Mouse (Mus musculus): ENCODE data around the gene Sarnp. TPM values are rescaled to one million over a fixed set of nuclear protein-coding genes. Genes with fewer than 3 reads are reported as not detected.
A peak's percentile ranks its signal among the peaks of the same experiment; 100 is the strongest.

The Sarnp gene
- polyA plus RNA-seq, 1 experiment from 2014 or later: 190 TPM

DNA sequence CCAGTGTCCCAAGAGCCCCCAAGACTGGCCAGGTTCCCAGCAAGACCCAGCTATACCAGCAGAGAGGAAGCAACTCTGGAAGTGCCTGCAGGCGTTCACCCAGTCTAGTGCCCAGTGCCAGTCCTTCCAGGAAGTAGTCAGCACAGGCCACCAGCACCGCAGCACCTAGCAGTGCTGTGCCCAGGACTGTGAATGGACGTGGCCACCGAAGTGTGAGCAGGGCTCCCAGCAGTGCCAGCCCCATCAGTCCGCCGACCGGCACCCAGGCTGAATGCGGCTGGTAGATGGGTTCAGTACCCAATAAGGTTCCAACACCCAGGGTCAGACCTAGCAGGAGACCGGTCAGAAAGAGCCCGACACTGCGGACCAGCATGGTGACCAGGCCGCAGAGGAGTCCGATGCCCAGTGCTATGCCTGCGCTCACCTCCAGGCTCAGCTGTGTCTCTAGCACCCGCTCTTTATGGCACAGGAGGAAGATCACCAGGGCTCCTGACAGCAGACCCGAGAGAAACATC is 15.1 kb upstream of the Sarnp start:
- Histone ChIP-seq H3K27ac (replicated peaks) (no peak overlapping the region), H3K9me3 (no peaks in the 10 kb centered on the region), H3K27me3 (no peaks in the 10 kb centered on the region), H3K4me3 (no peak overlapping the region), H3K4me1 (peaks cover 25% of the 10 kb centered on the region), H3K9ac (replicated peaks) (no peak overlapping the region), H3K4me2 (replicated peaks) (no peak overlapping the region), H3K36me3 (peaks cover 5% of the 10 kb centered on the region; the same call in 1 of the 2 replicates)
- 91% methylated on average over 16 of the region's 16 CpGs for WGBS
- ATAC-seq (replicated peaks): no peak

DNA sequence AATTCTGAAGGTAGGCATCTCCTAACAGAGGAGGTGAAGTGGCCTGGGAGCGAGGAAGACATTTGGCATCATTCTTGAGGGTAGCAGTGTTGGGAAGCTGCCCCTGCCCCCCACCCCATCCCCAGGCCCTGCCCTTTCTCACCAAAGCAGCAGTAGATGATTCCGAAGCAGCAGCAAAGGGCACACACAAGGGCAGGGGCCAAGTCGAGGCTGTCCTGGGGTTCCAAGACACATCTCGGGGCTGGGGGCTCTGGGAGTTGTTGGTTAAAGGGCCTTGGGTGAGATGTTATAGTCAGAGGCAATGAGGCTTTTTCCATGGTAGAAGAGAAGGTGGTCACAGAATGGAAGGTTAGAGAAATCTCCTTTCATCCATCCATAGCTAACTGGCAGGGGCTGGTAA is 14.2 kb upstream of the Sarnp start:
- no peaks in the 10 kb centered on the region for H3K9me3 ChIP-seq
- peaks cover 5% of the 10 kb centered on the region; the same call in 1 of the 2 replicates for H3K36me3 ChIP-seq
- H3K27ac ChIP-seq (replicated peaks): peak overlapping the region; percentile 99; the same call in 1 of the 2 replicates
- peak overlapping the region; percentile 57; the same call in 1 of the 2 replicates for H3K4me3 ChIP-seq
- ATAC-seq (replicated peaks): no peak
- WGBS: 57% methylated on average over 4 of the region's 4 CpGs
- H3K4me1 ChIP-seq: peaks cover 34% of the 10 kb centered on the region
- peak overlapping the region; percentile 75 for H3K4me2 ChIP-seq (replicated peaks)
- H3K9ac ChIP-seq (replicated peaks): peak overlapping the region; percentile 80; the same call in 1 of the 2 replicates
- H3K27me3 ChIP-seq: no peaks in the 10 kb centered on the region

DNA sequence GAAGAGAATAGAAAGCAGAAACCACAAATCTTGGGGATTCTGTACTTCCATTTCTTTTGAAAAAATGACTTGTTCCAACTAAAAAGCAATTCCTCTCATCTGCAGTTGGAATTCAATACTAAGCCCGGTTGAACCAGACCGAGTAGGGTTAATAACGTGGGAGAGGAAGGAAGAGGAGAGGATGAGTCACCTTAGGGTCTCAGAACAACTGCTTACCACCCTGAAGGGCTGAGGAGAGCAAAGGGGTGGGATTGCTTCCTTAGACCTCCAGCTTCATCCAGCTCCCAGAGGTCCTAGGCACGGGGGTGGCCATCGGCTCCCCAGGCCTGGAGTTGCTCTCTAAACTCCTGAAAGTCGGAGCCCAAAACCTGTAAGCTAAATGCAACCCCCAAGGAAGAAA is 13.8 kb upstream of the Sarnp start:
- Histone ChIP-seq H3K27ac (replicated peaks) (peak overlapping the region; percentile 99), H3K4me3 (peak overlapping the region; percentile 57), H3K9me3 (no peaks in the 10 kb centered on the region), H3K4me2 (replicated peaks) (peak overlapping the region; percentile 75), H3K36me3 (peaks cover 5% of the 10 kb centered on the region; the same call in 1 of the 2 replicates), H3K27me3 (no peaks in the 10 kb centered on the region), H3K9ac (replicated peaks) (peak overlapping the region; percentile 80), H3K4me1 (peaks cover 38% of the 10 kb centered on the region)
- ATAC-seq (replicated peaks): no peak
- WGBS: 8% methylated on average over 6 of the region's 6 CpGs

DNA sequence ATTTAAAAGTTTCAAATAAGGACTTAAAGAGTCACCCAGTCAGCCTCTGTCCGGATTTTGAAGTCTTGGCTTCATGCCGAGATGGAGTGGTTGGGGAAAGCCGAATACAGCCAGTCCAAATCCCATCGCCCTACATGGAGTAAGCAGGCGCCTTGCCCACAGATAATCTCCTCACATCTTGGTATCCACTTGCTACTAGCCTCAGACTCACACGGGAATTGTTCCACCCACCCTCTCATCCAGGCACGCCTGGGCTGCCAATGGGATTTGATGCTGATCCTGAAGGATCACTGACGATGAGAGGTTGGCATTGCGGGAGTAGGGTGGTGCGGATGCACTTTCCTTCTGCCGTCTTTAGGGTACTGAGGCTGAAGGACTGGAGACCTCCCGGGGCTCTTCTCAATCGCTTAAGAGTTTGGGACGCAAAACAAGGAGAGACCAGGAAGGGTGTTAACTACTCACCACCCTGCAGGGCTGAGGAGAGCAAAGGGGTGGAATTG is 13.3 kb upstream of the Sarnp start, which contains the start of gene Dnajc14:
Gene Dnajc14 (plus strand): TSS at position 292 of the 500 bp plus-strand sequence.
- H3K4me2 ChIP-seq (replicated peaks): peak within 1 kb of the TSS; percentile 75
- 0% methylated on average over 14 of the region's 14 CpGs for WGBS
- H3K27ac ChIP-seq (replicated peaks): peak within 1 kb of the TSS; percentile 99
- no peaks in the 10 kb centered on the region for H3K9me3 ChIP-seq
- peaks cover 43% of the 10 kb centered on the region for H3K4me1 ChIP-seq
- peaks cover 7% of the 10 kb centered on the region; the same call in 1 of the 2 replicates for H3K36me3 ChIP-seq
- H3K4me3 ChIP-seq: peak within 1 kb of the TSS; percentile 57
- H3K9ac ChIP-seq (replicated peaks): peak within 1 kb of the TSS; percentile 80
- H3K27me3 ChIP-seq: no peaks in the 10 kb centered on the region
- ATAC-seq (replicated peaks): peak; percentile 24; the same call in 1 of the 2 replicates

DNA sequence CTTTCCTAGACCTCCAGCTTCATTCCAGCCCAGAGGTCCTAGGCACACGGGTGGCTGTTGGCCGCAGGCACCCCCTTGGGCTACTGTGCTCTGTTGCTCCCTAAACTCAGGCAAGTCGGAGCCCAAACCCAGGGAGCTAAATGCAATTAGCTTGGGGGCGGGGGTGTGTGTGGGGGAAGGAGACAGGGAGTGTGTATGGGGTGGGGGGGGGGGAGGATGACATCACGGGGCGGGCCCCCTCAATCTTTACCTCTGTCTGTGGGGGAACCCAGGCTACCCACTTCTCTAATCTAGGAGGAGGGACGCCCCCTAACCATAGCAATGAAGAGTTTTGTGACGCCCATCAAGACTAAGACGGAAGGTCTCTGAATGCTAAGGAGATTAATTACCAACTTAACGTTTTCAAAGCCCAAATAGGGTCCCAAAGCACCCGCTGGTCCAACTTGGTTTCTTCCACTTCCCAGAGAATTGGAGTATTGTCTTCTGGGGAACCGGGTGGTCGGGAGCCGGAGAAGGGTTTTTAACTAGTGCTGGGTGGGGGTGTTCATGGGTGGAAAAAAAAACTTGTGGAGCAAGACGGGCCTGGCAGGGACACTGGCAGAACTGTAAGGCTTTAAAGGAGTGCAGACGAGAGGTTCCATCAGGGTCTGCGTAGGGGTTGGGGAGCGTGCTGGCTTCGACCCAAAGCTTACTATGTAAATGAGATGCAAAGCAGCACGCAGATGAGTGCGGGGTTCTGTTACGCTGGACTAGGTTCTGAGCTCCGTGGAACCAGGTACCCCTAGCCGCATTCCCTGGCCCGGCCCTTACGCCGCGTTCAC is 12.7 kb upstream of the Sarnp start, which contains the start of gene Tmem198b:
Gene Tmem198b (minus strand): TSS at position 100 of the 821 bp plus-strand sequence.
- peak within 1 kb of the TSS; percentile 57 for H3K4me3 ChIP-seq
- peaks cover 7% of the 10 kb centered on the region; the same call in 1 of the 2 replicates for H3K36me3 ChIP-seq
- no peaks in the 10 kb centered on the region for H3K27me3 ChIP-seq
- under 1% methylated on average over 26 of the region's 28 CpGs for WGBS
- H3K4me2 ChIP-seq (replicated peaks): peak within 1 kb of the TSS; percentile 75
- peak; percentile 73 for ATAC-seq (replicated peaks)
- H3K9me3 ChIP-seq: no peaks in the 10 kb centered on the region
- peaks cover 50% of the 10 kb centered on the region for H3K4me1 ChIP-seq
- peak within 1 kb of the TSS; percentile 99 for H3K27ac ChIP-seq (replicated peaks)
- H3K9ac ChIP-seq (replicated peaks): peak within 1 kb of the TSS; percentile 80

DNA sequence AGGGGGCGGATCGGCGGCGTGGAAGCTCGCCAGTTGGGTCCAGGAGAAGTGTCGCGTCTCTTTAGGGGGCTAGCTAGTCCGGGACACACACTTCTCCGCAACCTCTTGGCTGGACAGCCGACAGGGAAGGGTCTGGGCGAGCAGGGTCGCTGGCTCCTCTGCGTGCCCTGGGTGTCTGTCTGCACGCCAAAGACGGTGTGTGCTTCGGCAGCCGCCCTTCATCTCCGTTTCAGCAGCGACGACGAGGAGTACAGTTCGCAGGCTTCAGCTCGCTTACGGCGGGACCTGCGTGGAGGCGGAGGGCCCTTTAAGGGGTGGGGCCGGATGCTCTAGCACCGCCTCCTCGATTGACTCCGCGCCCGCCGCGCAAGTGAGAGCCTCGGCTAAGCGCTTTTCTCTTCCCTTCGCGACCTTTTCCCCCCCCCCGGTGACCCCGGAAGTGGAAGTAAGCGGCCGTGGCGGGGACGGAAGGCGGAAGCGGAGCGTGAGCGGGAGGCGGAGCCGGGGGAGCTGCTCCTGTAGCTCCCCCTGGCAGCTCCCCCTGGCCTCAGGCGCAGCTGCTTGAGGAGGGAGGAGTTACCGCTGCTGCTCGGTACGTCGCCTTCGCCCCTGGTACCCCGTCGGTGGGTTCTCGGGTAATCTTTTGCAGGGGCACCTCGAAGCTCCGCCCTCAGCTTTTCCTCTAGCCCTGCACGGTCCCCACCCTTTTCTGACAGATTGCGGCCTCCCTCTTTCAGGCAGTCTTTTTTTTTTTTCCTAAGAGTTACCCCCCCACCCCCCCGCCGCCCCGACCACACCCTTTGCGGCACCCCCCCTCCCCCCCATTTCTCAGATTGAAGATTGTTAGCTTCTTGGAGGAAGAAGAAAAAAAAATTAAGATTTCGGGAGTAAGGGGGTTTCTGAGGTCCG is 11.8 kb upstream of the Sarnp start:
- Histone ChIP-seq H3K36me3 (peaks cover 10% of the 10 kb centered on the region; the same call in 1 of the 2 replicates), H3K9me3 (no peaks in the 10 kb centered on the region), H3K4me2 (replicated peaks) (peak overlapping the region; percentile 75), H3K27ac (replicated peaks) (peak overlapping the region; percentile 99), H3K4me3 (peak overlapping the region; percentile 57), H3K27me3 (no peaks in the 10 kb centered on the region), H3K9ac (replicated peaks) (peak overlapping the region; percentile 80), H3K4me1 (peaks cover 57% of the 10 kb centered on the region)
- peak; percentile 94 for ATAC-seq (replicated peaks)
- WGBS: 2% methylated on average over 65 of the region's 70 CpGs

DNA sequence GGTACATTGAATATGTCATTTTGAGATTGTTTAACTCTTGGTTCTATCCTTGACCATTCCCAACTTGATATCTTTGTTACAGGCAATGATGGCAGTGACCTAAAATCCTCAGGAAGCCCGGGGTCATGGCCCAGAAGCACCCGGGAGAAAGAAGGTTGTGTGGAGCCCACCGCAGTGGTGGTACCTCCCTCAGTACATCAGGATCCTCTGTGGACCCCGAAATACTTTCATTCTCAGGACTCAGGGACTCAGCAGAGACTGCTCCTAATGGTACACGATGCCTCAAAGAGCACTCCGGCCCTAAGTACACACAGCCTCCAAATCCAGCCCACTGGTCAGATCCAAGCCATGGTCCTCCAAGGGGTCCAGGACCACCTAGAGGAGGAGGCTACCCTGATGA is 11.0 kb upstream of the Sarnp start:
- Histone ChIP-seq H3K27ac (replicated peaks) (peak overlapping the region; percentile 99), H3K9ac (replicated peaks) (peak overlapping the region; percentile 80), H3K36me3 (peaks cover 5% of the 10 kb centered on the region; the same call in 1 of the 2 replicates), H3K9me3 (no peaks in the 10 kb centered on the region), H3K4me3 (peak overlapping the region; percentile 57), H3K27me3 (no peaks in the 10 kb centered on the region), H3K4me2 (replicated peaks) (peak overlapping the region; percentile 75), H3K4me1 (peaks cover 58% of the 10 kb centered on the region)
- whole genome bisulfite sequencing: 69% methylated on average over 6 of the region's 6 CpGs
- no peak for ATAC-seq (replicated peaks)

DNA sequence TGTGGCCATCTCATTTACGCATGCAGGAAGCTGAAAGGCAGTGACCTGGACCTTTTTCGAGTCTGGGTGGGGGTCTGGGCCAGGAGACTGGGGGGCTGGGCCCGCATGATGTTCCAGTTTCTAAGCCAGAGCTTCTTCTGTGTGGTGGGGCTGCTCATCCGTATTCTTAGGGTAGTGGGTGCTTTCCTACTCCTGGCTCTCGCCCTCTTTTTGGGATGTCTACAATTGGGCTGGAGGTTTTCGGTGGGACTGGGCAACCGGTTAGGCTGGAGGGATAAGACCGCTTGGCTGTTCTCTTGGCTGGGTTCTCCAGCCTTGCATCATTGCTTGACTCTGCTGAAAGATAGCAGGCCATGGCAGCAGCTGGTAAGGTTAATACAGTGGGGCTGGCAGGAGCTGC is 10.1 kb upstream of the Sarnp start:
- H3K27me3 ChIP-seq: no peaks in the 10 kb centered on the region
- 0 out of 2 replicates have a peak, but pooled peaks cover 4% of the 10 kb centered on the region for H3K36me3 ChIP-seq
- peak overlapping the region; percentile 57 for H3K4me3 ChIP-seq
- H3K9ac ChIP-seq (replicated peaks): peak overlapping the region; percentile 80
- peaks cover 58% of the 10 kb centered on the region for H3K4me1 ChIP-seq
- peak overlapping the region; percentile 75 for H3K4me2 ChIP-seq (replicated peaks)
- 90% methylated on average over 8 of the region's 8 CpGs for WGBS
- H3K27ac ChIP-seq (replicated peaks): no peak overlapping the region
- H3K9me3 ChIP-seq: no peaks in the 10 kb centered on the region
- ATAC-seq (replicated peaks): no peak

DNA sequence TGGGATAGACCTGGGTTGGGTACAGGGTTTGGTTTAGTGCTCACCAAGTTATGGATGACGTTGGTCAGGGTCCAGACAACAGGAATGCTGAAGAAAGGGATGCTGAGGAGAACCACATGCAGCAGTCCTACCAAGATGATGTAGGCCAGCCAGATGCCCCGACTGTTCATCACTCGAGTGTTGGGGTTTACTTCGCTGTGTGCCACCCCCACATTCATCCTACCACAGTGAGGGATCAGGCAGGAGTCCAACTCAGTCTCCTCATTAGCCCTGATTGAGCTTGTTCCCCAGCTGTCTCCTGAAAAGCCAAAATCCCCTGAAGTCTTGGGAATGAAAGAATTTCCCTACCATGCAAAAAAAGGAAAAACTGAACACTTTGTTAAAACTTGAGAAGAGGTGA is 3.1 kb downstream of the Sarnp start:
- Histone ChIP-seq H3K27me3 (no peaks in the 10 kb centered on the region), H3K4me1 (peaks cover 27% of the 10 kb centered on the region), H3K4me2 (replicated peaks) (no peak overlapping the region), H3K9me3 (no peaks in the 10 kb centered on the region), H3K36me3 (peaks cover 57% of the 10 kb centered on the region), H3K27ac (replicated peaks) (no peak overlapping the region), H3K4me3 (no peak overlapping the region), H3K9ac (replicated peaks) (no peak overlapping the region)
- no peak for ATAC-seq (replicated peaks)
- WGBS: 80% methylated on average over 4 of the region's 4 CpGs

DNA sequence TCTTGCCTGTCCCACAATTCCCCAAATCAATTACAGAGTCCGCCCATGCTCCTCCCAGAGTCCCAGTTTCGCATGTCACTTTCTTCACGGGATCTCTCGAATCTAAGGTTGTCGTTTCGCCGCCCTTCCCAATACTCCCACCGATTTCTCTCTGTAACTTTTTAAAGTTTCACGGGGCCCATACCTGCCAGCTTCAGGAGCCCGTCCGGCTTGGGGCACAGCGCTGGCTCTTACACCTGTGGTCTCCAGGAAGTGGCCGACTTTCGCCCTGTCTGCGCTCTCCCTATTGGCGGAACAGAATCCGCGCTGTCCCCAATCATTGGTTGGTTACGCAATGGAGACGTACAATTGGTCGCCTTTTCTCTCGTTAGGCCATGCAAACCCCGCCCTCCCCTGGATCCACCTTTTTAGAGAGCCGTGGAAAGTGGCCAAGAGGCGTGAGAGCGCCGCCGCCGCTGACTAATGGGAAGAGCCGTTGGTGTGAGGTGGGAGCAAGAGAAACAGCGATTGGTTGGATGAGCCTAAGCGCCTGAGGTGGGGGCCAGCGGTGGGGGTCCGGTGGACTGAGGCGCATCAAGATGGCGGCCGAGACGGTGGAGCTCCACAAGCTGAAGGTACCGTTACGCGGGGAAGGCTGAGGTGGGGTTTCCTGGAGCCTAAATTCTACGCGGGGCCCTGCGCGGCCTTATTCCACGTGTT is 4.4 kb downstream of the Sarnp start, which contains the start of gene Ormdl2:
Gene Ormdl2 (minus strand): TSS at position 288 of the 699 bp plus-strand sequence.
- Histone ChIP-seq H3K27me3 (no peaks in the 10 kb centered on the region), H3K36me3 (peaks cover 48% of the 10 kb centered on the region), H3K27ac (replicated peaks) (peak within 1 kb of the TSS; percentile 58; the same call in 1 of the 2 replicates)

DNA sequence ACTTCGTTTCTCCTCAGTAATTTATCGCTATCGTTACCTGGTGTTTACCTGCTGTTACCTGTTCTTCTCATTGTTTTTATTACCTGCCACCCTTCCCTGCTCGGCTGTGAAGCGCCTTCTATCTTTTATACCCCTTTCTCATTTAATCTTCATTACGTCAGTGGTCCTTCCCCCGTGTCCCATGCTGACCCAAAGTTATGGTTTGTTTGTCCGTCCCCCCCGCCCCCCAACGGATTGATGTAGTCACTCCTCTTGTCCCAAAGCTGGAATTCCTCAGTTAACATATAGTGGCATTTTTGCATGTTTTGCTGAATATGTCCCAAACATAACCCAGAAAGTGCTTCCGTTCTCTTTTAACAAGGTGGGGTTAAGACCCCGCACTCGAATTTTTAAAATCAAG is 5.0 kb downstream of the Sarnp start:
- peak overlapping the region; percentile 58; the same call in 1 of the 2 replicates for H3K27ac ChIP-seq (replicated peaks)
- ATAC-seq (replicated peaks): peak; percentile 4
- no peaks in the 10 kb centered on the region for H3K9me3 ChIP-seq
- peak overlapping the region; percentile 74 for H3K4me3 ChIP-seq
- H3K4me1 ChIP-seq: peaks cover 27% of the 10 kb centered on the region
- H3K9ac ChIP-seq (replicated peaks): peak overlapping the region; percentile 74
- H3K36me3 ChIP-seq: peaks cover 42% of the 10 kb centered on the region
- H3K27me3 ChIP-seq: no peaks in the 10 kb centered on the region
- whole genome bisulfite sequencing: 3% methylated on average over 13 of the region's 13 CpGs
- peak overlapping the region; percentile 58 for H3K4me2 ChIP-seq (replicated peaks)

More for the DNA sequence above, 4.4 kb downstream of the Sarnp start, which contains the start of gene Ormdl2:
- peak within 1 kb of the TSS; percentile 74 for H3K9ac ChIP-seq (replicated peaks)
- peak within 1 kb of the TSS; percentile 58 for H3K4me2 ChIP-seq (replicated peaks)
- no peaks in the 10 kb centered on the region for H3K9me3 ChIP-seq
- peaks cover 27% of the 10 kb centered on the region for H3K4me1 ChIP-seq
- ATAC-seq (replicated peaks): peak; percentile 100
- H3K4me3 ChIP-seq: peak within 1 kb of the TSS; percentile 74
- under 1% methylated on average over 46 of the region's 46 CpGs for WGBS

Measured in forebrain, embryonic 15.5 days (tissue).